Mouse (Mus musculus) urinary bladder, adult 2 months (tissue): ENCODE measurements around the gene Ncf4. TPM values are rescaled to one million over a fixed set of nuclear protein-coding genes. Genes with fewer than 3 reads are reported as not detected.

Experiments used
- DNase-seq: peaks from one replicate; pipeline ENCODE4 v3.0.0; 2022; ENCODE audit warnings: low spot score
- polyA plus RNA-seq: library from polyadenylated mRNA; depleted of rRNA; stranded (reverse); fragments of >200 nt; gene quantifications from 2 replicates; pipeline ENCODE4 v1.2.3, GENCODE M21; 2012; rRNA removed

Gene Ncf4
- 14.7 and 24.4 TPM in 2 replicates for polyA plus RNA-seq

- DNase-seq, result no peak
These were observed at the start of gene Ncf4 for GRCm38 (mm10) chr15:78244695-78245492. Gene Ncf4, plus strand, starts transcription at chr15:78244801.

GRCm38 (mm10) chr15:78195096-78195880, 49.3 kb upstream of the Ncf4 start:
- no peak for DNase-seq

GRCm38 (mm10) chr15:78204053-78204847, 40.4 kb upstream of the Ncf4 start:
- no peak for DNase-seq

- no peak for DNase-seq
These were observed 39.4 kb upstream of the Ncf4 start for GRCm38 (mm10) chr15:78205192-78205591.

GRCm38 (mm10) chr15:78206312-78206711, 38.3 kb upstream of the Ncf4 start, which contains the start of gene Pvalb:
Gene Pvalb, minus strand, starts transcription at chr15:78206400.
- DNase-seq, result no peak

- DNase-seq, result no peak
These were observed 34.4 kb upstream of the Ncf4 start for GRCm38 (mm10) chr15:78210203-78210602.

GRCm38 (mm10) chr15:78211367-78211766, 33.2 kb upstream of the Ncf4 start:
- DNase-seq, result no peak

- DNase-seq, result no peak
These were observed 29.3 kb upstream of the Ncf4 start for GRCm38 (mm10) chr15:78215269-78215668.

GRCm38 (mm10) chr15:78227816-78228215, 16.8 kb upstream of the Ncf4 start:
- no peak for DNase-seq

- no peak for DNase-seq
These were observed 13.0 kb upstream of the Ncf4 start for GRCm38 (mm10) chr15:78231346-78232331.

- DNase-seq, result no peak
These were observed 9.6 kb upstream of the Ncf4 start for GRCm38 (mm10) chr15:78234823-78235509.

GRCm38 (mm10) chr15:78239453-78239852, 5.1 kb upstream of the Ncf4 start:
- DNase-seq, result no peak

GRCm38 (mm10) chr15:78239956-78240617, 4.5 kb upstream of the Ncf4 start:
- DNase-seq, result no peak

GRCm38 (mm10) chr15:78241335-78241734, 3.3 kb upstream of the Ncf4 start:
- DNase-seq, result no peak

GRCm38 (mm10) chr15:78243061-78243460, 1.5 kb upstream of the Ncf4 start:
- no peak for DNase-seq

- no peak for DNase-seq
These were observed 827 bp upstream of the Ncf4 start for GRCm38 (mm10) chr15:78243774-78244173.

- DNase-seq, result no peak
These were observed 1.8 kb downstream of the Ncf4 start for GRCm38 (mm10) chr15:78246143-78247116.

GRCm38 (mm10) chr15:78247659-78248058, 3.1 kb downstream of the Ncf4 start:
- DNase-seq, result no peak
